Mouse (Mus musculus) stomach, postnatal 0 days (tissue): Measurements from ENCODE around the gene Ggt7.

ENCODE experiments used
- CTCF ChIP-seq: IDR thresholded peaks from 2 replicates; pipeline ENCODE4 v1.5.1; 2016; ENCODE audit warnings: antibody characterized with exemption, low read depth, mild to moderate bottlenecking, moderate library complexity
- EP300 ChIP-seq: optimal IDR thresholded peaks from 2 replicates; pipeline ENCODE3; 2016; ENCODE audit warnings: antibody characterized with exemption

DNA sequence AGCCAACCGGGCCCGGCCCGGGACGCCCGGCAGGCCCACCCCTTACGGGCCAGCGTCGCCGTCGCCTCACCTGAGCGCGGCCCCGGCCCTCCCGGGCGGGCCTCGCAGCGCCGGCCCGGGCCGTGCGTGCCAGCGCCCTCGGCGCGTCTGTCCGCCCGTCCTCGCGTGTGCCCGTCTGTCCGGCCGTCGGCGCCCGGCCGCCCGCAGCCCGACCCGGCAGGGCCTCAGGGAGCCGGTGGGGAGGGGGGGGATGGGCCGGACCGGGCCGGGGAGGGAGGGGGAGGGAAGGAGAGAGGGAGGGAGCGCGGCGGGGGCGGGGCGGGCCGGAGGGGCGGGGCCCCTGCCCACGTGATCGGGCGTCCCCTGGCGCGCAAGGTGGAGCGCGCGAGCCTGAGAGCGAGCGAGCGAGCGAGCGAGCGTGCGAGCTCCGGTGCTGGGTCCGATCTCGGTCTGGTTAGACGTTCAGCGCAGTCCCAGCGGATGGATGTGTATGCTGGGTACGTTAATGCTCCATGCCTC, 44.4 kb downstream of the Ggt7 start, which contains the start of gene Ncoa6:
- TF ChIP-seq EP300 (no peak), CTCF (0 out of 2 replicates have a peak, but pooled peaks have one; percentile 22)
